Mouse (Mus musculus) heart, adult 8-10 months (tissue): ENCODE data around the gene Rabl3. TPM values are rescaled to one million over a fixed set of nuclear protein-coding genes. Genes with fewer than 3 reads are reported as not detected.

Experiments
- DNase-seq: peaks from one replicate; pipeline ENCODE4 v3.0.0; 2022; ENCODE audit warnings: low spot score
- total RNA-seq, 4 experiments: library from RNA; stranded (reverse); gene quantifications; 2 replicates each; pipeline ENCODE4 v1.2.4; 2022

Gene Rabl3
- total RNA-seq, 4 experiments from 2014 or later, result 5.2 to 9.6 (median 7.8) TPM

GRCm38 (mm10) chr16:37591551-37591950 lies 51.9 kb downstream of the Rabl3 start:
- no peak for DNase-seq

- DNase-seq, result no peak
Measured at GRCm38 (mm10) chr16:37597412-37597811, 57.7 kb downstream of the Rabl3 start.

- no peak for DNase-seq
Measured at GRCm38 (mm10) chr16:37598463-37598862, 58.8 kb downstream of the Rabl3 start.

- no peak for DNase-seq
Measured at GRCm38 (mm10) chr16:37599326-37599725, 59.6 kb downstream of the Rabl3 start.

GRCm38 (mm10) chr16:37603431-37603830 lies 63.7 kb downstream of the Rabl3 start:
- no peak for DNase-seq

GRCm38 (mm10) chr16:37604243-37604642 lies 64.6 kb downstream of the Rabl3 start:
- no peak for DNase-seq

- DNase-seq, result no peak
Measured at GRCm38 (mm10) chr16:37610333-37610732, 70.6 kb downstream of the Rabl3 start.

- DNase-seq, result no peak
Measured at GRCm38 (mm10) chr16:37611072-37611471, 71.4 kb downstream of the Rabl3 start.

- no peak for DNase-seq
Measured at GRCm38 (mm10) chr16:37612013-37612412, 72.3 kb downstream of the Rabl3 start.

- DNase-seq, result no peak
Measured at GRCm38 (mm10) chr16:37614540-37614939, 74.9 kb downstream of the Rabl3 start.

- DNase-seq, result no peak
Measured at GRCm38 (mm10) chr16:37615429-37615828, 75.7 kb downstream of the Rabl3 start.

GRCm38 (mm10) chr16:37616104-37616503 lies 76.4 kb downstream of the Rabl3 start:
- DNase-seq, result no peak

GRCm38 (mm10) chr16:37617695-37618094 lies 78.0 kb downstream of the Rabl3 start:
- DNase-seq, result no peak

Other genes starting within 250 kb of the Rabl3 start
- under 1 TPM in 2 of 4 experiments, not detected in 2; 0.06 to 0.13 TPM for gene Stxbp5l, start 154.9 kb upstream of the Rabl3 start, total RNA-seq
- 1 to 10 TPM; 6.9 to 8.3 (median 7.1) TPM for gene Gtf2e1, start 96 bp upstream of the Rabl3 start, total RNA-seq
- gene Hgd, start 40.3 kb downstream of the Rabl3 start, total RNA-seq, result not detected
- 100 to 1,000 TPM; 162 to 263 (median 197) TPM for gene Ndufb4, start 114.6 kb downstream of the Rabl3 start, total RNA-seq
- 10 to 100 TPM; 36.4 to 46.9 (median 43.4) TPM for gene Fstl1, start 237.0 kb downstream of the Rabl3 start, total RNA-seq